8 mouse cellular contexts compared by ENCODE assay signal in the genomic region with DNA sequence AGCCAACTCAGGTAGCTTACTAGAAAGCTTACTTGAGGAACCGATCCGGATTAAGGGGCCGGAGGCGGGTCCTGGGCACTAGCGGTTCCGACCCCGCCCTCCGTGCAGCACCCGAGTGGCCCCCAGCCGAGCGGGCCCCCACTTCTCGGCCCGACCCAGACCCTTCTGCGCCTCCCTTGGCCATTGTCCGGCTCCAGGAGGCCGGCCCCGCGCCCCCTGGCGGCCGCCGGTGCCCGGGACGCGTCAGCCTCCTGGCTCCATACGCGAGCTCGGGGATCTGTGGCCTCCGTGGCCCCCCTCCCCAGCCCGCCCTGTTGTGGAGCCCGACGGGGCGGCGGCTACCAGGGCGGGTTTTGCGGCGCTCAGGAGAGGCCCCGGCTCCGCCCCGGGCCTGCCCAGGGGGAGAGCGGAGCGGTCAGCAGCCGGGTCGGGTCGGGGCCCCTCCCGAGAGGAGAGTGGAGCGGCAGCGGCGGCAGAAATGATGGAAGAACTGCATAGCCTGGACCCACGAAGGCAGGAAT.
DNase-seq lines count a peak whose midpoint lies in the region; ATAC-seq and TF ChIP-seq lines count a peak whose summit lies in the region.
"Not testable (repeated sequence)": the region's sequence is repeated elsewhere in the genome, so short reads cannot be mapped to it uniquely, and the experiment has no call there.

No protein-coding gene starts in this region.

- H3K4me3 ChIP-seq in ES-E14 (ENCODE audit: insufficient read depth in 1 of 2, low read depth in 1 of 2, low read length in 2 of 2, poor library complexity in 1 of 2, severe bottlenecking in 1 of 2), result peak overlapping the region in 1 of 2 experiments; percentile 21; a peak in 1 of 4 replicates
- peak overlapping the region; percentile 22 for H3K4me3 ChIP-seq in hindbrain, embryonic 14.5 days (replicated peaks; ENCODE audit: low read length)
- peak overlapping the region; percentile 12; the same call in 1 of the 2 replicates for H3K4me3 ChIP-seq in lung, embryonic 14.5 days (ENCODE audit: low read depth, low read length)
- H3K4me3 ChIP-seq in neural tube, embryonic 15.5 days (replicated peaks), result peak overlapping the region; percentile 33
- not testable (repeated sequence) for H3K4me3 ChIP-seq in thymus, adult 2 months (ENCODE audit: control insufficient read depth, insufficient read depth, low read length)

- not testable (repeated sequence) for TF ChIP-seq CTCF in lung, embryonic 14.5 days (IDR thresholded peaks at IDR 0.05; ENCODE audit: low read depth); thymus, adult 2 months (IDR thresholded peaks at IDR 0.05; ENCODE audit: borderline replicate concordance, control insufficient read depth, extremely low read depth, insufficient read depth, low read length, poor library complexity)

- TF ChIP-seq POLR2A in thymus, adult 2 months (IDR thresholded peaks at IDR 0.05; ENCODE audit: control insufficient read depth, extremely low read depth, insufficient read depth, low read length, poor library complexity), result not testable (repeated sequence)

- H3K4me1 ChIP-seq in ES-E14 (ENCODE audit: control insufficient read depth in 2 of 2, insufficient read depth in 2 of 2, low read length in 2 of 2, poor library complexity in 1 of 2); hindbrain, embryonic 14.5 days (replicated peaks; ENCODE audit: control insufficient read depth, insufficient read depth, low read length); lung, embryonic 14.5 days (ENCODE audit: insufficient read depth); neural tube, embryonic 15.5 days; thymus, adult 2 months (replicated peaks; ENCODE audit: control insufficient read depth, insufficient read depth, low read length): not testable (repeated sequence)

- WGBS in hindbrain, embryonic 14.5 days, result 2% methylated on average over 41 of the region's 49 CpGs
- 1% methylated on average over 42 of the region's 49 CpGs for WGBS in lung, embryonic 14.5 days
- 2% methylated on average over 44 of the region's 49 CpGs for WGBS in neural tube, embryonic 15.5 days
- 5% methylated on average over 45 of the region's 49 CpGs for WGBS in thymus, adult 2 months

- DNase-seq in ES-E14 (ENCODE audit: low read depth, low spot score), result not testable (repeated sequence)
- DNase-seq in gastrocnemius, postnatal 4 days (ENCODE audit: low spot score in 2 of 2), result peak; percentile 10 to 15
- peak; percentile 24 for DNase-seq in hindbrain, embryonic 14.5 days (ENCODE audit: low spot score)
- DNase-seq in layer of hippocampus, adult 9-11 months, result peak; percentile 1
- peak; percentile 22 for DNase-seq in lung, embryonic 14.5 days
- peak; percentile 5 for DNase-seq in thymus, adult 2 months

- not testable (repeated sequence) for H3K9me3 ChIP-seq in ES-E14 (ENCODE audit: control insufficient read depth, insufficient read depth, low read depth, low read length); hindbrain, embryonic 14.5 days (ENCODE audit: control insufficient read depth, low read length); lung, embryonic 14.5 days (ENCODE audit: low read depth, low read length); neural tube, embryonic 15.5 days (replicated peaks)

- not testable (repeated sequence) for H3K27me3 ChIP-seq in hindbrain, embryonic 14.5 days (ENCODE audit: control insufficient read depth, insufficient read depth, low read length); lung, embryonic 14.5 days (ENCODE audit: insufficient read depth, low read length); neural tube, embryonic 15.5 days (replicated peaks); thymus, adult 2 months (ENCODE audit: control insufficient read depth, insufficient read depth, low read length)

- not testable (repeated sequence) for H3K27ac ChIP-seq in ES-E14 (ENCODE audit: insufficient read depth, low read depth, low read length, poor library complexity, severe bottlenecking); hindbrain, embryonic 14.5 days; lung, embryonic 14.5 days (ENCODE audit: low read depth); neural tube, embryonic 15.5 days (replicated peaks); thymus, adult 2 months (ENCODE audit: control insufficient read depth, insufficient read depth, low read length)

- not testable (repeated sequence) for H3K36me3 ChIP-seq in ES-E14 (ENCODE audit: control insufficient read depth, insufficient read depth, low read length, poor library complexity, severe bottlenecking); hindbrain, embryonic 14.5 days (replicated peaks; ENCODE audit: control insufficient read depth, insufficient read depth); lung, embryonic 14.5 days (ENCODE audit: insufficient read depth); neural tube, embryonic 15.5 days; thymus, adult 2 months (ENCODE audit: control insufficient read depth, insufficient read depth, low read length)

- 0 out of 2 replicates have a peak overlapping the region, but pooled peaks have one; percentile 11 for H3K9ac ChIP-seq in ES-E14 (ENCODE audit: insufficient read depth, low read depth, low read length, poor library complexity, severe bottlenecking)
- not testable (repeated sequence) for H3K9ac ChIP-seq in hindbrain, embryonic 14.5 days; lung, embryonic 14.5 days; neural tube, embryonic 15.5 days (replicated peaks)

- peak; percentile 88 for ATAC-seq in common myeloid progenitor, adult 5-6 weeks (replicated peaks; ENCODE audit: low read depth, poor library complexity, severe bottlenecking)
- ATAC-seq in hindbrain, embryonic 14.5 days (ENCODE audit: low FRiP score), result peak; percentile 92
- ATAC-seq in lung, embryonic 14.5 days (ENCODE audit: insufficient read depth), result peak; percentile 98
- ATAC-seq in neural tube, embryonic 15.5 days (ENCODE audit: low FRiP score), result peak; percentile 93

- H3K4me2 ChIP-seq in hindbrain, embryonic 14.5 days (replicated peaks), result peak overlapping the region; percentile 47
- peak overlapping the region; percentile 36; the same call in 1 of the 2 replicates for H3K4me2 ChIP-seq in lung, embryonic 14.5 days
- H3K4me2 ChIP-seq in neural tube, embryonic 15.5 days, result peak overlapping the region; percentile 55

- in situ Hi-C loops in ES-E14 (cut with MboI; ENCODE audit: low sequenced_read_pairs in 2 of 2, unreplicated experiment in 2 of 2), result not testable (repeated sequence)
